Mouse (Mus musculus) gastrocnemius, postnatal 4 days (tissue): ENCODE measurements around the gene Mlana. TPM values are rescaled to one million over a fixed set of nuclear protein-coding genes. Genes with fewer than 3 reads are reported as not detected.

Experiments
- DNase-seq, 2 experiments: peaks; one replicate each; pipeline ENCODE4 v3.0.0; 2021 to 2022; ENCODE audit warnings: low spot score in 2 of 2, mixed read lengths in 2 of 2
- total RNA-seq, 2 experiments: library from RNA; stranded (reverse); gene quantifications; 2 replicates each; pipeline ENCODE4 v1.2.3; 2021

Gene Mlana
- total RNA-seq, 2 experiments from 2014 or later = 0.39 TPM; not detected in 1

DNA sequence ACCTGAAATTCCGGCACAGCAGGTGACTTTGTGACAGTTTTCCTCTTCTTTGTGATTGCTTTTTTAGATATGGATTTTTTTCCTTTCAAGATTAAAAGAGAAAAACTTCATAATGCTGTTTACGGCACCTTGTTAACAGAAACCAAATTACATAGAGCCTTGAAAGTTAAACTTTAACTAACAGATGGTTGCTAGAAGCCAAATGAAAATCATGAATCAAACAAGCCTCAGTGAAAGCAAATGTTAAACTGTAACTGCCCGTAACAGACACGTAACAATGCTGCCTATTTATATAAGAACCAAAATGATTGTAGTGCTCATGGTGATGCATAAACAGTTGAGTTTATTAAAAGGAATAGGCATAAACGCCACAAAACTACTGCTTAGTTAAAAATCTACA is 45.9 kb downstream of the Mlana start:
- no peak for DNase-seq

DNA sequence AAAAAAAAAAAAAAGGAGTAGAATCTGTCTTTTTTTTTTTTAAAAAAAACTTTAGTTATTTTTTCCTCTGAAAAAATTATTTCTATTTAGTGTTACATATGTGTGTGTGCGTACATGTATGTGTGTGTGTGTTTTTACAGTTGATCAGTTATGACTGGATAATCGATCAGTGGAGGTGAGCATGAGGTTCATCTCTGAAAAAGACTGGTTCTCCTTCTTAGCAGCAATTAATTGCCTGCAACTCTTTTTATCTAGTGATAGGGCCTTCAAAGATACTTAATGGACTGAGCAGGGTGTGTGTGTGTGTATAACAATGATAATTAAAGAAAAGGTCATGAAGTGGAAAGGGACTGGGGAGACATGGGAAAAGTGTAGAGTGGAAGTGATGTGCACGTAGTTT is 53.4 kb downstream of the Mlana start:
- no peak for DNase-seq

DNA sequence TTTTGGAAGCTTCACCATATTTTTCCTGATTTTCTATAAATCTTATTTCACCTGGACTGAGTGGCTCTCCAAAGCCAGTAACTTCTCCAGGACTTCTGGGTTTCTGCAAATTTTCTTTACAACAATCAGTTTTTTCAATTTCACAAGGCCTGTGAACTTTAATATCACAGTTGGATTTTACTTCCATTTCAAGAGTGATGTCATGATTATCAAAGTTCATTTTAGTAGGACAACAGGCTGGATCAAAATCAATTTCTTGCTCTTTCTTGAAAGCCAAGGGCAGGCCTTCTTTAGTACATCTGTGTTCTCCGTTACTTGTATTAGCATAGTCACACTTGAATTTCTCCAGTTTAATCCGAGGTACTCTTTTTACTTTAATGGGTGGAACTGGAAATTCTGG is 56.3 kb downstream of the Mlana start:
- DNase-seq = no peak

Other genes starting within 250 kb of the Mlana start
- gene Ric1, start 175.5 kb upstream of the Mlana start, total RNA-seq = 10 to 100 TPM; 34.2 to 40.2 TPM
- gene Ermp1, start 49.4 kb upstream of the Mlana start, total RNA-seq = 10 to 100 TPM; 11.5 to 13.0 TPM
- gene 9930021J03Rik, start 108.2 kb downstream of the Mlana start, total RNA-seq = 10 to 100 TPM; 19.2 to 22.3 TPM
- gene Ranbp6, start 115.2 kb downstream of the Mlana start, total RNA-seq = 10 to 100 TPM; 10.2 to 12.4 TPM
- gene Il33, start 227.3 kb downstream of the Mlana start, total RNA-seq = 10 to 100 TPM in 1 of 2 experiments, 1 to 10 TPM in 1; 5.2 to 12.2 TPM